Mouse (Mus musculus): ENCODE measurements around the gene Magel2. TPM values are rescaled to one million over a fixed set of nuclear protein-coding genes. Genes with fewer than 3 reads are reported as not detected.

The Magel2 gene
- 16.2 and 16.3 TPM in 2 replicates for polyA plus RNA-seq (2014; fragmentation: Nextera tagmentation; extraction: Ambion mirVana)

DNA sequence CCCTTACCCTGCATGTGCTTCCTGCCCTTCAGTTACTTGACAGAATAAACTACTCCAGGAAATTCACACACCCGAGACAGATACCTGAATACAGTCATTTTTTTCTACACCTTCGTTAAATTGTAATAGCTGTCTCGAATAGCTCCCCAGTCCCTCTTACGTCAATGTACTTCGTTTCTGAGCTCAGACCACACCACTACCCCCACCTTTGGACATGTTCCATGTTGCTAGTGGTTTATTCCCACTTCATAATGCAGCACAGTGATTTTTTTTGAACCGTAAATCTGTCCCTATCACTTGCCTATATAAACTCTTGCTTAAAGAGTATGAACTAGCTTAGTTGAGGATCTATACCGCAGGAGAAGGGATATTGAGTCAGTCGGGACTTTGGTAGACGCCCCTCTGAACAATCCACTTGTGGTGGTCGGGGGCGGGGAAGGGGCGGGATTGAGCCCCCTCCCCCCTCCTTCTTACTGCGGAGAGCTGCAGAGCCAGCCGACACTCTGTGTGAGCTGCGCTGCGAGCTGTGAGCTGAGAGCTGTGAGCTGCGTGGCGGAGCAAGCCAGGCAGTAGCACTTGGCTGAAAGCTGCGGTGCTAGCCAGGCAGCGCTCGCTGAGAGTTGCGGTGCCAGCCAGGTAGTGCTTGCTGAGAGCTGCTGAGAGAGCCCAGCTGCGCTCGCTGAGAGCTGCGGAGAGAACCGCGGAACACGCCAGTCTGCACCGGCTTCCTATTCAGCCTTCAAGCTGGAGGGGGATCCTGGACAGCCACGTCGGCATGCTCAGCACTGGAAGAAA lies at the start of gene Magel2:
Gene Magel2 (plus strand): TSS at position 501 of the 795 bp plus-strand sequence.
- H3K27ac ChIP-seq (replicated peaks; ENCODE audit: low read depth, low read length) = peak within 1 kb of the TSS; percentile 75
- peak within 1 kb of the TSS; percentile 56 for H3K4me3 ChIP-seq (replicated peaks; ENCODE audit: low read depth, low read length)
- peak; percentile 92 for ATAC-seq (ENCODE audit: low FRiP score, low TSS enrichment)

DNA sequence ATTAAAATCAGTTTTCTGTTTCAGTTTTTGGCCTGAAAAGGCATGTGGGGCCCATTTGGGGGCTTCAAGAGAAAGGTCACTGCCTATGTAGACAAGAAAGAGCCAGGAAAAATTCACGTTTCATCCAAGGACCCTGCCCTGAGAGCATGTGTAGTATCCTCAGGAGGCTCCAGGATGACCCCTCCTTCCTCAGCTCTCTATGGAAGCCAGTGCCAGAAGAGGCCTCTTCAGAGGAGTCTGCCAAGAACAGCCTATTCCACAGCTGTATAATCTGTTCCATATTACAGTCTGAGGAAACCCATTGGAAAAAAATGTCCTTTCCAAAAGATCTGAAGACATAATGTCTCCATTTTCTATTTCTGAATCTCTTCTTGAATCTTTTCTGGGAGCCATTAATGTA lies 31.4 kb upstream of the Magel2 start:
- WGBS = 25% methylated on average over 1 of the region's 1 CpGs
- DNase-seq = no peak

More for the DNA sequence above, at the start of gene Magel2:
- Histone ChIP-seq H3K4me1 (ENCODE audit: control insufficient read depth, insufficient read depth, low read length) (0 out of 2 replicates have a peak, but pooled peaks cover 5% of the 10 kb centered on the region), H3K36me3 (ENCODE audit: control insufficient read depth, insufficient read depth, low read length) (0 out of 2 replicates have a peak, but pooled peaks cover 3% of the 10 kb centered on the region), H3K27me3 (ENCODE audit: control insufficient read depth, insufficient read depth, low read length) (no peaks in the 10 kb centered on the region), H3K9ac (replicated peaks; ENCODE audit: low read length) (peak within 1 kb of the TSS; percentile 75), H3K9me3 (ENCODE audit: control insufficient read depth, low read length) (peaks cover 13% of the 10 kb centered on the region), H3K4me2 (ENCODE audit: low read length) (peak within 1 kb of the TSS; percentile 61)
- DNase-seq = peak; percentile 90
- WGBS = 27% methylated on average over 31 of the region's 31 CpGs

DNA sequence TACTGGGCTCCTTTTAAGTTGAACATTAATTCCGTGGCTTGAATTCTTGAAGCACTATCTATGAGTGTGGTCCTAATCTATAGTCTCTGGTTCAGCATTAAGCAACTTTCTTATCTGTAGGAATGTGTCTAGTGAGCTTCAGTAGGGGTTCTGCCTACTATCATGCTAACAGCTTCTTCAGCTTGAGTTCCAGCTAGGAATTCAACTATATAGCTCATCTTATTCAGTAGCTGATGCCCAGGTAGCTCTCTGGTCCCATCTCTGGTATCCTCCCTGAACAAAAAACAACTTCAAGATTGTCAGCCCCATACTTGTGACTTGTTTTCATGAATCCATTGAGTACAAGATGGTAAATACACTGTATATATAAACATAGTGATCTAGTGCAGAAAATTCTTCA lies 30.5 kb upstream of the Magel2 start, which contains the start of gene Ndn:
Gene Ndn (plus strand): TSS at position 301 of the 400 bp plus-strand sequence.
- no peaks in the 10 kb centered on the region for H3K9me3 ChIP-seq (ENCODE audit: control insufficient read depth, low read length)
- H3K27ac ChIP-seq (replicated peaks; ENCODE audit: low read depth, low read length) = no peak within 1 kb of the TSS
- 60% methylated on average over 1 of the region's 1 CpGs for WGBS
- DNase-seq (no peak), ATAC-seq (ENCODE audit: low FRiP score, low TSS enrichment) (no peak)
- no peak within 1 kb of the TSS for H3K4me2 ChIP-seq (ENCODE audit: low read length)
- H3K27me3 ChIP-seq (ENCODE audit: control insufficient read depth, insufficient read depth, low read length) = no peaks in the 10 kb centered on the region
- H3K4me1 ChIP-seq (ENCODE audit: control insufficient read depth, insufficient read depth, low read length) = no peaks in the 10 kb centered on the region; the same call in 1 of the 2 replicates
- H3K4me3 ChIP-seq (replicated peaks; ENCODE audit: low read depth, low read length) = no peak within 1 kb of the TSS
- H3K9ac ChIP-seq (replicated peaks; ENCODE audit: low read length) = no peak within 1 kb of the TSS
- H3K36me3 ChIP-seq (ENCODE audit: control insufficient read depth, insufficient read depth, low read length) = no peaks in the 10 kb centered on the region

More for the DNA sequence above, 31.4 kb upstream of the Magel2 start:
- H3K4me3 ChIP-seq (replicated peaks; ENCODE audit: low read depth, low read length) = no peak overlapping the region
- H3K27ac ChIP-seq (replicated peaks; ENCODE audit: low read depth, low read length) = no peak overlapping the region
- no peaks in the 10 kb centered on the region for H3K4me1 ChIP-seq (ENCODE audit: control insufficient read depth, insufficient read depth, low read length)
- no peak overlapping the region for H3K4me2 ChIP-seq (ENCODE audit: low read length)
- H3K27me3 ChIP-seq (ENCODE audit: control insufficient read depth, insufficient read depth, low read length) = no peaks in the 10 kb centered on the region
- H3K9ac ChIP-seq (replicated peaks; ENCODE audit: low read length) = no peak overlapping the region
- ATAC-seq (ENCODE audit: low FRiP score, low TSS enrichment) = no peak
- H3K9me3 ChIP-seq (ENCODE audit: control insufficient read depth, low read length) = no peaks in the 10 kb centered on the region
- H3K36me3 ChIP-seq (ENCODE audit: control insufficient read depth, insufficient read depth, low read length) = no peaks in the 10 kb centered on the region

DNA sequence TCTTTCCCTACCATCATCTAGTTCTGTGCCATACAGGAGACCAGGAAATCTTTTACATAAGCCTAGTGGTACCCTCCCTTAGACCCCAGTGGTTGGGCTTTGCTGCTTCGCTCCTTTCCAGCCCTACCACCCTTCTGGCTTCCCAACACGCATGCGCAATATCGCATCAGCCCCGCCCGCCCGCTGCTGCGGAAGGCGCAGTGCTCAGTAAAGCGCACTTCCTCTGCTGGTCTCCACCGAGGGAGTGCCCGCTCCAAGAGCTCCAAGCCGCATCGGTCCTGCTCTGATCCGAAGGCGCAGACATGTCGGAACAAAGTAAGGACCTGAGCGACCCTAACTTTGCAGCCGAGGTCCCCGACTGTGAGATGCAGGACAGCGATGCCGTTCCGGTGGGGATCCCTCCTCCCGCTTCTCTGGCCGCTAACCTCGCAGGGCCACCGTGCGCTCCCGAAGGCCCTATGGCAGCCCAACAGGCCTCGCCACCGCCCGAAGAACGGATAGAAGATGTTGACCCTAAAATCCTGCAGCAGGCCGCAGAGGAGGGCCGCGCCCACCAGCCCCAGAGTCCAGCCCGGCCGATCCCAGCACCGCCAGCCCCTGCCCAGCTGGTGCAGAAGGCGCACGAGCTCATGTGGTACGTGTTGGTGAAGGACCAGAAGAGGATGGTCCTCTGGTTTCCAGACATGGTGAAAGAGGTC lies 28.6 kb upstream of the Magel2 start:
- 15% methylated on average over 42 of the region's 42 CpGs for WGBS
- peak overlapping the region; percentile 86 for H3K27ac ChIP-seq (replicated peaks; ENCODE audit: low read depth, low read length)
- peak; percentile 91 for ATAC-seq (ENCODE audit: low FRiP score, low TSS enrichment)
- H3K9me3 ChIP-seq (ENCODE audit: control insufficient read depth, low read length) = no peaks in the 10 kb centered on the region
- peak overlapping the region; percentile 54 for H3K4me3 ChIP-seq (replicated peaks; ENCODE audit: low read depth, low read length)
- H3K4me2 ChIP-seq (ENCODE audit: low read length) = peak overlapping the region; percentile 65
- no peaks in the 10 kb centered on the region for H3K27me3 ChIP-seq (ENCODE audit: control insufficient read depth, insufficient read depth, low read length)
- peak overlapping the region; percentile 73 for H3K9ac ChIP-seq (replicated peaks; ENCODE audit: low read length)
- DNase-seq = peak; percentile 93
- H3K36me3 ChIP-seq (ENCODE audit: control insufficient read depth, insufficient read depth, low read length) = no peaks in the 10 kb centered on the region
- H3K4me1 ChIP-seq (ENCODE audit: control insufficient read depth, insufficient read depth, low read length) = no peaks in the 10 kb centered on the region; the same call in 1 of the 2 replicates

DNA sequence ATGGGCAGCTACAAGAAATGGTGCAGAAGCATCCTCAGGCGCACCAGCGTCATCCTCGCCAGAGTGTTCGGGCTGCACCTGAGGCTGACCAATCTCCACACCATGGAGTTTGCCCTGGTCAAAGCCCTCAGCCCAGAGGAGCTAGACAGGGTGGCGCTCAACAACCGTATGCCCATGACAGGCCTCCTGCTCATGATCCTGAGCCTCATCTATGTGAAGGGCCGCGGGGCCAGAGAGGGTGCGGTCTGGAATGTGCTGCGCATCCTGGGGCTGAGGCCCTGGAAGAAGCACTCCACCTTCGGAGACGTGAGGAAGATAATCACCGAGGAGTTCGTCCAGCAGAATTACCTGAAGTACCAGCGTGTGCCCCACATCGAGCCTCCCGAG lies 28.0 kb upstream of the Magel2 start:
- H3K27ac ChIP-seq (replicated peaks; ENCODE audit: low read depth, low read length) = peak overlapping the region; percentile 86
- H3K36me3 ChIP-seq (ENCODE audit: control insufficient read depth, insufficient read depth, low read length) = no peaks in the 10 kb centered on the region
- 32% methylated on average over 17 of the region's 17 CpGs for WGBS
- DNase-seq (no peak), ATAC-seq (ENCODE audit: low FRiP score, low TSS enrichment) (peak; percentile 53)
- no peaks in the 10 kb centered on the region for H3K9me3 ChIP-seq (ENCODE audit: control insufficient read depth, low read length)
- no peaks in the 10 kb centered on the region for H3K27me3 ChIP-seq (ENCODE audit: control insufficient read depth, insufficient read depth, low read length)
- no peaks in the 10 kb centered on the region; the same call in 1 of the 2 replicates for H3K4me1 ChIP-seq (ENCODE audit: control insufficient read depth, insufficient read depth, low read length)
- peak overlapping the region; percentile 73 for H3K9ac ChIP-seq (replicated peaks; ENCODE audit: low read length)
- H3K4me2 ChIP-seq (ENCODE audit: low read length) = peak overlapping the region; percentile 65
- peak overlapping the region; percentile 54 for H3K4me3 ChIP-seq (replicated peaks; ENCODE audit: low read depth, low read length)

DNA sequence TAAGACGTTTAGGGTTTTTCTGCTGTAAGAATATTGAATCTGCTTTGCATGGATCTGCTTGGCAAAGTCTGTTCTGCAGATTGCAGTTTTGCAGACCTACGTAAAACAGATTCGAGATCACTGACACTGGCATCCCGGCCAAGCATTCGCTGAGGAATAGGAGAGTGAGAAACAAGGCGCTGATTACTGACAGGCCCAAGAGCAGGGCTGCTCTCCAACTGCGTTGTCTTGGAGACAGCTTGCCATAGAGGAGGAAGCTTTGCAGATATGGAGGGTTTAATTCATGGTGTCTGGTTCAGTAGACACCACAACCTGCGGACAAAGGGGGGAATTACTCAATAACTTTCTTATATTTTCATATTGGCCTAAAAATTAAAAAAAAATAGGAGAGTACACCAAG lies 25.5 kb upstream of the Magel2 start:
- DNase-seq = peak; percentile 56
- H3K27ac ChIP-seq (replicated peaks; ENCODE audit: low read depth, low read length) = peak overlapping the region; percentile 61
- H3K9me3 ChIP-seq (ENCODE audit: control insufficient read depth, low read length) = no peaks in the 10 kb centered on the region
- H3K4me2 ChIP-seq (ENCODE audit: low read length) = peak overlapping the region; percentile 65
- no peak overlapping the region for H3K4me3 ChIP-seq (replicated peaks; ENCODE audit: low read depth, low read length)
- no peak overlapping the region for H3K9ac ChIP-seq (replicated peaks; ENCODE audit: low read length)
- H3K27me3 ChIP-seq (ENCODE audit: control insufficient read depth, insufficient read depth, low read length) = no peaks in the 10 kb centered on the region
- no peaks in the 10 kb centered on the region; the same call in 1 of the 2 replicates for H3K4me1 ChIP-seq (ENCODE audit: control insufficient read depth, insufficient read depth, low read length)
- H3K36me3 ChIP-seq (ENCODE audit: control insufficient read depth, insufficient read depth, low read length) = no peaks in the 10 kb centered on the region
- no peak for ATAC-seq (ENCODE audit: low FRiP score, low TSS enrichment)
- 38% methylated on average over 8 of the region's 8 CpGs for WGBS

DNA sequence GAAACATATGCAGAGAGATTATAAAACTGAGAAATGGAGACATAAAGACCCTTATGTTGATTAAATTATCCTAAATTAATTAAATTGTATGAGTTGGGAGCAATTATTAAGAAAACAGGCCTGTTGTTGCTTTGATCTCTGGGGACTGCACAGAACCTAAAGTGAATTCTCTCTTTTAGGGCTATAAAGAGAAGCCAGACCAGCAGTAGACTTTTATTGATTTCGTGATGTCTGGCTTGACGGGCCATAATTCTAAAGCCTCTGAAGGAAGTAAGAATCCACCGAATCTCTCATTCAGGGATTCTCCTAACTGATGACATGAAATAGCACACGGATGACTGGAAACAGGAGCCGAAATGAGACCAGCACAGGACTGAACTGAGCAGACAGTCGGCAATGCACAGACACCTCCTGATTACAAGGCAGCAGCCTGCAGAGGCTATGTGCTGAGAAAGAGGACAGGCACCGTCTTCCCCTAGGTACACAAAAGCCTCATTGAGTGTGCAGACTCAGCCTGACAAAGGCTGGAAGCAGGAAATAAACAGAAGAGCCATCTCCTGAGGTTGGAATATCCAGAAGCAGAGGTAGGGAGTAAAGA lies 11.7 kb upstream of the Magel2 start:
- H3K36me3 ChIP-seq (ENCODE audit: control insufficient read depth, insufficient read depth, low read length) = no peaks in the 10 kb centered on the region
- peak overlapping the region; percentile 44 for H3K4me2 ChIP-seq (ENCODE audit: low read length)
- H3K27me3 ChIP-seq (ENCODE audit: control insufficient read depth, insufficient read depth, low read length) = no peaks in the 10 kb centered on the region
- H3K9me3 ChIP-seq (ENCODE audit: control insufficient read depth, low read length) = no peaks in the 10 kb centered on the region
- H3K9ac ChIP-seq (replicated peaks; ENCODE audit: low read length) = peak overlapping the region; percentile 58
- ATAC-seq (ENCODE audit: low FRiP score, low TSS enrichment) (peak; percentile 55; the same call in 1 of the 2 replicates), DNase-seq (peak; percentile 68)
- no peaks in the 10 kb centered on the region for H3K4me1 ChIP-seq (ENCODE audit: control insufficient read depth, insufficient read depth, low read length)
- WGBS = 51% methylated on average over 7 of the region's 7 CpGs
- peak overlapping the region; percentile 26 for H3K4me3 ChIP-seq (replicated peaks; ENCODE audit: low read depth, low read length)
- H3K27ac ChIP-seq (replicated peaks; ENCODE audit: low read depth, low read length) = peak overlapping the region; percentile 92

DNA sequence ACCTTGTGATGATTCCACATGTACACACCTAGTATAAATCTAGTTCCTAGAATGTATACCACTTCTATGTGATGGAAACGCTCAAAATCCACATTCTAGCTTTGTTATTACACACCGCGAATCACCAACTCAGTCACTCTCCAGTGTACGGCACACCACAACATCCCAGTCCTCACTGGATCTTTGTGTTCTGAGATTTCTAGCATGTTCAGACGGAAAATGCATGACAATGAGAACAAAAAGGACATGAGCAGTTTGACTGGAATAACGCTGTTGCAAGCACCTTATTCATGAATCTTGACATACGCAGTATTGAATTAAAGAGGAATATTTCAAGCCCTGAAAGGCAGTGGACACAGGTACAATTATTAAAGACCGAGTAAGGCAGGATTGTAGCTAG lies 10.1 kb upstream of the Magel2 start:
- DNase-seq (peak; percentile 67), ATAC-seq (ENCODE audit: low FRiP score, low TSS enrichment) (no peak)
- WGBS = 54% methylated on average over 8 of the region's 8 CpGs
- Histone ChIP-seq H3K4me1 (ENCODE audit: control insufficient read depth, insufficient read depth, low read length) (no peaks in the 10 kb centered on the region), H3K9me3 (ENCODE audit: control insufficient read depth, low read length) (no peaks in the 10 kb centered on the region), H3K4me2 (ENCODE audit: low read length) (peak overlapping the region; percentile 46), H3K36me3 (ENCODE audit: control insufficient read depth, insufficient read depth, low read length) (no peaks in the 10 kb centered on the region), H3K9ac (replicated peaks; ENCODE audit: low read length) (peak overlapping the region; percentile 42; the same call in 1 of the 2 replicates), H3K27ac (replicated peaks; ENCODE audit: low read depth, low read length) (peak overlapping the region; percentile 75), H3K27me3 (ENCODE audit: control insufficient read depth, insufficient read depth, low read length) (no peaks in the 10 kb centered on the region), H3K4me3 (replicated peaks; ENCODE audit: low read depth, low read length) (peak overlapping the region; percentile 7; the same call in 1 of the 2 replicates)

Measured in midbrain, embryonic 14.5 days (tissue).